Mouse (Mus musculus): ENCODE measurements at regions not wholly inside any gene's neighbourhood (a gene's known extent, or its start where the extent isn't known, plus 50 kb on each side); places are given as distances from the start of the nearest gene placed in this dataset.
A peak's percentile ranks its signal among the peaks of the same experiment; 100 is the strongest.

DNA sequence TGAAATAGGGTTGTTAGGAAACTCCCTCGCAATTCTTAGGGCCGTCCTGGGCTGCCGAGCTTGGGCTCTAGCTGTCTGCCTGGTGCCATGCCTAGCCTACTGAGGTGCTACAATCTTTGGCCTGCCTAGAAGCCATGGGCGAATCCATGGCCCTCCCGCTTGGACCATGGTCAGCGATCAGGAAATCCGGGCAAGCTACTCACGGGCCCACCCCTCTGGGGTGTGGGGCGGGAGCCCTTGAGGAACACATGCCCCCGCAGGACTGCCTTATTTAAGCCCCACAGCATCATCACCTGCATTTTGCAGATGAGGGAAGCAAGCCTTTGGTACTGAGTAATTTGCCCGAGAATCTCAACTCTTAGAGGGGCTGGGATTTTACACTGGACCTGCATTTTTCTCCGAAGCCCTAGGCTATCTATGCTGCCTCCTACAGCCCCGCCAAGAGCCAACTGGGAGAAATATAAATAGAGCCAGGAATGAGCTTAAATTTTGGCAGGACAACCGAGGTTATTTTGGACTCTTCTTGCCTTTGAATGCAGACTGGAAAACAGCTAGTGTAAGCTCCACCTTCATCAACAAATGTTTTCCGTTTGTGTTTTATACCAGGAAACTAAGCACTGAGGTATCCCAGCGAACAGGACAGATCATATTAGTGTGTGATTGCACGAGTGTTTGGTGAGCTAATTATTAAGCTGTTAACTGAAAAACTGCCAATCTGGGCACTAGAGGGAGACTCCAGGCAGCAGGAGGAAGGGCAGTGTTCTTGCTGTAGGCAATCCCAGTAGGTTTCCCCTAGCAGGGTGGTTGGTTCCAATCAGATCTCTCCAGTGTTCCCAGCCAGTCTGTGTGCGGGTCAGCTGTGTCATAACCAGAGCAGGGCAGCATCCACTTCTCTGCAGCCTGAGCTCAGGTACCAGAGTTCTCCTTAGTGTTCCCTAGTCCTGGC, 183.6 kb upstream of the Foxn2 start:
- DNase-seq (ENCODE audit: low read depth, low spot score) = peak; percentile 86

DNA sequence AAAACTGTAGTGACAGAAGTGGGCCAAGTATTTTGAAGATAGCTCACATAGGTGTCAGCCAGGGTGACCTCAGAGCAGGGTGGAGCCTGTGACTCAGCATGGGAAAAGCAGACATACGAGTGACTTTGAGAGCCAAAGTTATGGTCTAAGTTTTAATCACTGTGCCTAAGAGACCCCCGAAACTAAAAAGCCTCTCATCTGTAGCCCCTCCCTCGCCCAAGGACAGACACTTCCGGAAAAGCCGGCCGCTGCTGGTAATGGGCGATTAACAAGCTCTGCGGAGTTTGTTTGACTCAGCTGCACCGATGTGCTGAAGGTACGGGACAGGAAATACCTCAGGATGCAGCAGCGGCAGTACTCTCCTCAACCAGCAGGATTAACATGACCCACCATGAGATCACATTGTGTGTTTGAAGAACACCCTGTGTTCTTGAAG, 182.1 kb upstream of the Foxn2 start:
- DNase-seq (ENCODE audit: low read depth, low spot score) = no peak

DNA sequence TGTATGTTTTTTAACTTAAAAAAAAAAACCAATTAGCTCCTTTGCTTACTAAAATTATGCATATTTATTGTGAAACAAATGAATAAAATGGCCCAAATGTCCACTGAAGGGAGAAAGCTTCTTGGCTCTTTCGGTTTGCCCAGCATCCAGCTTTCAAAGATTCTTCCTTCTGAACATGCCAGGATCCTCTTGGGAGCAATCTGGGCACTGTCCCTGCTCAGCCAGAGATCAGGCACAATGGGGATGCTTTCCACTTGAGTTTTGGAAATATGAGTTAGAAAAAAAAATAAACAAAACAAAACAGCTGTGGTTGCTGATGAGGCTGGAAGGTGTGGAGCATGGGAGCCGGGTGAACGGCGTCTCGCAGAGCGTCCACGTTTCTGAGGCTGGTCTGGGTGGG, 180.3 kb upstream of the Foxn2 start:
- no peak for DNase-seq (ENCODE audit: low read depth, low spot score)

DNA sequence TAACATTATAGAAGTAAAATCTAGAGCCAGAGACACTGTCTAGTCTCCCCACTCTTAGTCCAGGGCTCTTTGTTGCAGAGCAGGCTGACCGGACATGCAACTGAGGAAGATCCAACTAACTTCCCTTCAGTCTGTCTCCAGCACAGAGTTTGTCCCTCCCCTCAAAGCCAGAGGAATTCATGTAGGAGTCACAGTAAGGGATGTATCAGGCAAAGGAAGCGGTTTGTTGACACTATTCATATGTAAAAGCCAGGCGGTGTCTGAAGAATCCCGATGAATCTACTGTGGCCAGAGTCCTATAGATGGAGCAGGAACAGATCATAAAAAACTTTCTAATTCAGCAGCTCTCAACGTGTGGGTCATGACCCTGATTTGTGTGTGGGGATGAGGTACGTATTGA, 179.7 kb upstream of the Foxn2 start:
- DNase-seq (ENCODE audit: low read depth, low spot score) = no peak

DNA sequence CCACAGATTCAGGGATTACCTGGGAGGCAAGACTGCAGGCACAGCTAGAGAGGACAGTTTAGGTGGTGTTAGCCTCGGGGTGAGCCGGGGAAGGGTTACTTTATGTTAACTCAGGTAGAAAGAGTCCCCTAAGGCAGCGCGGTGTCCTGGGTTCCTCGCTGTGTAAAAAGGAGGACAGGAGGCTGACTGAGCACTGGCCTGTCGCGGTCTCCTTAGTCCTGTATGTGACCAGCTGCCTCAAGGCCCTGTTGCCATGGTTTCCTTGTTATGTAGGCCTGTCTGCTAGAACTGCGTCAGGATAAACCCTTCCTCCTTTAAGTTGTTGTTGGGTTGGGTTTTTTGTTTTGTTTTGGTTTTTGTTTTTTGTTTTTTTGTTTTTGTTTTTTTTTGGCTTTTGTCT, 179.0 kb upstream of the Foxn2 start:
- no peak for DNase-seq (ENCODE audit: low read depth, low spot score)

DNA sequence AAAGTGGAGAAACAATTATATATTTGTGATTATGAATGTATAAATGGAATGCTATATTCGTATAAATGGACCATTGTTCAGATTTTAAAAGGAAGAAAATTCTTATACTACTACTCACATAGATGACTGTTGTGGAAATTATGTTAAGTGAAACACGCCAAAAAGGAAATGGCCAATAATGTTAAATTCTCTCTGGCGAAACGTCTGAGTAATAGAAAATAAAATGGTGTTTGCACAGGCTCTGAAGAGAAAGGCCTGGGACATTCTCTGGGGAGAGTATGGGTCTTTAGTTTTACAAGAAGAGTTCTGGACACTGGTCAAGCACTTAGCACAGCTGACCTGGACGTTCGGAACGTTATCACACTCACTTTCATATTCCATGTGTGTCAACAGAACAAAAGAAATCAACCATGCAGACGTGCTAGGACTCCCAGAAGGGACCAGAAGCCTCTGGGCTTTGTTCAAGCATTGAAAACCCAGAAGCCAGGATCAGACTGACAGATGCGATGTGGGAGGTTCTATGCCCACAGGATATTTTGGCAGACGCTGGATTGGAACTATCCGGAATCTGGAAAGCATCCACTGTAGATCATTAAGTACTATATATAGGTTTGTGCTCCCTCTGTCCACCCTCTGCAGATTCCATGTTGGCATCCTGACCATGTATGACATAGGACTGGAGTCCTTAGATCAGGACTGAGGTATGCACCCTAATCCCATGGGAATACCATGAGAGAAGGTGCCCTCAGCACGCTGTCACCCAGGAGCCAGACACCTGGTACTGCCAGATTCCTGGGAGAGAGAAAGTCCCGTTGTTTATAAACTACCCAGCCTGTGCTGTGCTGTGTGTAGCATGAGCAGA, 178.0 kb upstream of the Foxn2 start:
- no peak for DNase-seq (ENCODE audit: low read depth, low spot score)

DNA sequence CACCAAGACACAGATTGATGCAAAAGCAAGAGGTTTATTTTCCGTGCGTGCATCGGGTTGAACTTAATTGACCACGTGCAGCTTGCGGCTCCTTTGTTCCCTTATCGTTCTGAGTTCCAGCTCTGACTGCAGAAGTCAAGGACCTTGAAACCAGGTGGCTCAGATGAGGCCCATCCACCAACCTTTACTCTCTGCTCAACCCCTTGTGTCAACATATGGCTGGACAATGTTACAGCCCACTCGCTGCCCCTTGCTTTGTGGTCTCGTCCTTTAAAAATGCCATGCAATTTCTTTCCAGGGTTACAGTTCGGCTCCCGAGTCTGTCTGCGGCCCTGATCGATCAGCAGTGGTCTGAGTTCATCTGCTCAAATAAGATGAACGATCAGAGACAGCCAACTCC, 175.2 kb upstream of the Foxn2 start:
- DNase-seq (ENCODE audit: low read depth, low spot score) = no peak

DNA sequence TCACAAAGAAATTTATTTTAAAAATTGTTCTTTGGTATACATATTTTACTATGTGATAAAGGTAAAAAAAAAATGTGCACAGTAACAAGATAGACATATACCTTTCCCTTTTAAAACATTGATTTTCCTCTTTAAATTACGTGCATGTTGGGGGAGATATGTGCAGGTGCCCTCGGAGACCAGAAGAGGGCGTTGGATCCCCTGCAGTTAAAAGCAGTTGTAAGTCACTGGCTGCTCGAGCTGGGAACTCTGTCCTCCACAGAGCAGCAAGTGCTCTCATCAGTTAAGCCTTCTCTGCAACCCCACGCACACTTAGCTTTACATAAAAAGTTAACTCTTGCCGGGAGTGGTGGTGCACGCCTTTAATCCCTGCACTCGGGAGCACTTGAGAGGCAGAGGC, 172.3 kb upstream of the Foxn2 start:
- no peak for DNase-seq (ENCODE audit: low read depth, low spot score)

DNA sequence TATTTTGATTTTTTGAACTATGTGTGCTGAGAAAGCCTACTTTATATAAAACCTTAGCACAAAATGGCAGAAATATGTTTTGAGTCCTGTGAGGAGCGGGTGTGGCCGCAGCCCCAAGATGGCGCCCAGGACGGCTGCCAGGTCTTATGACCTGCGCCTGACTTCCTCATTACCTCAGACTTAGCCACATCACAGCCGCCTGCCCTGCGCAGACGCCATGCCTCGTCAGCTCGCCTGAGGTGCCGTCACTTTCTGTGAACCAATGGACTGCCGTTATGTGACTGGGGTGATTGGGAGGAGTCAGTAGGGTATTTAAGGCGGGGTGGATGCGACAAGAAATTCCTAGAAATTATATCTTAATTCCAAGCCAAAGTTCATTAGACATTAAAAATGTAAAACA, 171.7 kb upstream of the Foxn2 start:
- no peak for DNase-seq (ENCODE audit: low read depth, low spot score)

DNA sequence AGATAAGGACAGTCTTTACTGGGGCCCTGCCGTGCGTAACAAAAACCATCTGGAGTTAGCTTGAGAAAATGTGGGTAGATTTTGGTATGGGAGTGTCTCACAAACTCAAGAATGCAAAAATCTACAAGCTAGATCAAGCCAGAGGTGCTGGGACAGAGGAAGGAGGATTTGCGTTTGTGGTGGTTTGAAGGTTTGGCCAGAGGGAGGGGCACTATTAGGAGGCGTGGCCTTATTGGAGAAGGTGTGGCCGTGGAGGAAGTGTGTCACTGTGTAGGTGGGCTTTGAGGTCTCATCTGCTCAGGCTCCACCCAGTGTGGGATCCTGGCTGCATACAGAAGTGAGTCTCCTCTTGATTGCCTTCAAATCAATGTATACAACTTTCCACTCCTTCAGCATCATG, 169.6 kb upstream of the Foxn2 start:
- no peak for DNase-seq (ENCODE audit: low read depth, low spot score)

DNA sequence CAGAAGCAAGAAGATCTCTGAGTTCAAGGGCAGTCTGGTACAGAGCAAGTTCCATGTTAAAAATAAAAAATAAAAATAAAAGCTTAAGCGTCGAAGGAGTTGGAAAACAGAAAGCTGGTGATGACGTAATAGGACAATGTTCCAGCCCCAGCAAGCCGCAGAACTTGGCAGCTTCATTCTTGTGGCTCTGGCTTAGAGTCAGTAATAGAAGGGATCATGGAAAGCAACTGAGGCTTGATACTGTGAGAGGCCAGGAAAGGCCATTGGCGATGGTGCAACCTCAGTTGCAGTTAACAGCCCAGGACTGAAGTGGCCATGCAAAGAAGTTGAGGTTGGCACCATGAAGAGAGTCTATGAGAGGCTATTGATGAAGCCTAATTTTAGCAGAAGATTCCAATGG, 168.3 kb upstream of the Foxn2 start:
- DNase-seq (ENCODE audit: low read depth, low spot score) = no peak

DNA sequence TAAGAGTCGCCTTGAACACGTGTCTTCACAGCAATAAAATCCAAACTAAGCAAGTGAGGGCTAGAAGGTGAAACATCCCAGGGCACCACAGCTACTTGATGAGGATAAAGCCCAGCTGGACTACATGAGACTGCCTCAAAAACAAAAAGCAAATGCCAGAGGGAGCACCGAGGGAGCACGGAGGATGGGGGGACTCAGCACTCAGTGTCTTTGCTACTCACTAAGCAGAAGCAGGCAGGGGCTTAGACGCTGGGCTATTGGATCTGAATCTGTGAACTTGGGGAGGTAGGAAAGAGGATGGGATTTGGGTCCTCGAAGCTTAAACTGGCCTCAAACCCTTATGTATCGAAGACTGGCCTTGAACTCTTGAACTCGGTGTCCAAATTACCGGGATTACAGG, 167.0 kb upstream of the Foxn2 start:
- DNase-seq (ENCODE audit: low read depth, low spot score) = no peak

DNA sequence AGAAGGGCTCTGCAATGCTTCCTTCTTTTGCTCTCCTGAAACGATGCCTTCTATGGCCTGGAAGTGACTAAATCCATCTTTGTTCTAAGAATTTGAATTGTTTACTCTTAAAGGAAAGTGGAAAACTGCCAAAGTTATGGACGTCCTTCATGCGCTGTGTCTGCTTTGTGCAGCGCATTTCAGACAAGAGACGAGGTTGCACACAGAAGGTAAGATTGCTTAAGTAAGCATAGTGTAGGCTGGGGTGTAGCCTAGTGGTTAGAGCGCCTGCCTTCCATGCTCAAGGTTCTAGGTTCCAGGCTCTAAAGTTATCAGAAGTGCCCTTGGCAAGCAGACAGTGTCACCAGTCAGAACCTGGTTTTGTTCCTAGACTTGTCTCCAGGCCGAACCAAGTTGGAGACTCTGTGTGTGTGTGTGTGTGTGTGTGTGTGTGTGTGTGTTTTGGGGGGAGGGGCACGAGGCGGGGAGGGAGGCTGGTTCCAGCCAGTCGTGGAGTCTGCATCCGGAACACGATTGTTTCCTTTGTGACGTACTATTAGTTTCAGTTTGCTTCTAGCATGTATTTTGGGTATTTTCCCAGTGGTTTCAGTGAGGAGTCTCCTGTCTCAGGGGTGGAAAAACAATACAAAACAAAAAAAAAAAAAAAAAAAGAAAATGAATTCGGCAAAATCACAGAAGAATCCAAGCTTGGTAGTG, 166.4 kb upstream of the Foxn2 start:
- peak; percentile 54 for DNase-seq (ENCODE audit: low read depth, low spot score)

DNA sequence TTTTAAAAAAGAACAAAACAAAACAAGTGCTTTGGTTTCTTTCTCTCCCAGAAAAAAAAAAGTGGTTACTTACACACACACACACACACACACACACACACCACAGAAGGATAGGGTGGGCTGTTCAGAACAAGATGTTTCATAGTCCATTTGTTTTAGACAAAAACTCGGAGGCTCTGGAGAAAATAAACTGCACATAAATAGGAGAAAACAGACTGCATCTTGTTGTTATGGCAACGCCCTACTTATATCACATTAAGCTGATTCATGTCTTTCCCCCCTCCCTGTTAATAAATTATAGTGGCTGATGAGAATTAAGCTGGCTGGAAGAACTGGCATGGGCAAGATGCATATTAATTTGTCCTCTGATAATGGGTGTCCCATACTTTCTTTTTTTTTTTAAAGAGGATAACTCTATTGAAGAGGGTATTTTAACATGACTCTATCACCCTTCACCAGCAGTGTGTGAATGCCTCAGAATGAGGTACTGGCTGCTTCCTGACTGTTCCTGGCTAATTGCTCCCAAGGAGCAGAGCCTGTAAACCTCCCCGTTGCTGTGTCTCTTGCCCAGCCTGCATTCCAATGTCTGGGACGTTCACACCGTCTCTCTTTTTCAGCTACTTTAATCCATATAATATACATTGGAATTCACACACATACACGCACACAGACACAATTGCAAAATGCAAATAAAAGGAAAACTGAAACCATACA, 165.6 kb upstream of the Foxn2 start:
- DNase-seq (ENCODE audit: low read depth, low spot score) = no peak

DNA sequence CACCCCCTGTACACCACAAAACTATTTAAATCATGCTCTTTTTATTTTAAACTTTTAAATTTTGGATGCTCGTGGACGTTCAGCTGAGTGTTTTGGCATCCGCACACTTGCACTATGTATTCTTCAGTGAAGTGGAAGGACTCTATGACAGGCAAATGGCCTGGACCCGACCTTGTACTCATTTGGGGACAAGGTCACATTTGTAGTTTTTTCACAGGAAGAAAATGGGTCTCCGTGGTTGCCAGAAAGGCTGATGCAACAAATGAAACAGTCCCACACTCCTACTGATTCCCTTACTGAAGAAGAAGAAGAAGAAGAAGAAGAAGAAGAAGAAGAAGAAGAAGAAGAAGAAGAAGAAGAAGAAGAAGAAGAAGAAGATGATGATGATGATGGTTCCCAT, 160.9 kb upstream of the Foxn2 start:
- no peak for DNase-seq (ENCODE audit: low read depth, low spot score)

DNA sequence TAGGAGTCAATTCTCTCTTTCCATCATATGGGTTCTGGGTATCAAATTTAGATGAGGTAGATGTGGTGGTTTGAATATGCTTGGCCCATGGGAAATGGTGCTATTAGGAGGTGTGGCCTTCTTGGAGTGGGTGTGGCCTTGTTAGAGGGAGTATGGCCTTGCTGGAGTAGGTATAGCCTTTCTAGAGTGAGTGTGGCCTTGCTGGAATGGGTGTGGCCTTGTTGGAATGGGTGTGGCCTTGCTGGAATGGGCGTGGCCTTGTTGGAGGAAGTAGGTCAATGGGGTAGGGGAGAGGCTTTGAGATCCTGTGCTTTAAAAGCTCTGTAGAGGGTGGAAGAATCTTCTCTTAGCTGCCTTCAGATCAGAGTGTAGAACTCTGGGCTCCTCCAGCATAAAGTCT, 157.8 kb upstream of the Foxn2 start:
- no peak for DNase-seq (ENCODE audit: low read depth, low spot score)

DNA sequence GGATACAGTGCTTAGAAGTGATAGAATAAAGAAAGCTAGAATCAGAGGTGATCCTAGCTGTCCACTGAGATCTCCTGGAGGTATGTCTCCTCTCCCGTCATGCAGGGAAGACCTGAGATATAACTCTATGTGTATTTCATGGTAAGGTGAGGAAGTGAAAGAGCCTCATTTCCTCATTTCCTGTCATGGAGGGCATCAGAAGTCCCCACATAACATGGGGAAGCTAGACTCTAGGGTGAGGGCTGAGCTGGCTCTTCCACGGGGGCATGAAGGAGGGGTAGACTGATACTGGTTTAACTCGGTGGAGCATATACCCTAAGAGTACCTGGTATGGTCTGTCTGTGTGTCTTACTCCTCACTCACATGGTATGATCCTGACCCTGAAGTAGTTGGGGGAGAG, 156.0 kb upstream of the Foxn2 start:
- DNase-seq (ENCODE audit: low read depth, low spot score) = no peak

DNA sequence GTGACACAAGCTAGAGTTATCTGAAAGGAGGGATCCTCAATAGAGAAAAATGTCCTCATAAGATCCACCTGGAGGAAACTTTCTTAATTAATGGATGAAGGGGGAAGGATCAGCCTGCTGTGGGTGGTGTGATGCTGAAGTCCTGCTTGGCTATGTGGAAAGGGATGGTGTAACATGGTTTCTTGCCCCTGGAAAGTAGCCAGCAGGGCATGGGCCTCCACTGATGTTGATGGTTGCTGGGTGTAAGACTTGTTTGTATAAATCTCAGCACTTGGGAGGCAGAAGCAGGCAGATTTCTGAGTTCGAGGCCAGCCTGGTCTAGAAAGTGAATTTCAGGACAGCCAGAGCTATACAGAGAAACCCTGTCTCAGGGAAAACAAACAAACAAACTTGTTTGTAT, 152.7 kb upstream of the Foxn2 start:
- DNase-seq (ENCODE audit: low read depth, low spot score) = no peak

DNA sequence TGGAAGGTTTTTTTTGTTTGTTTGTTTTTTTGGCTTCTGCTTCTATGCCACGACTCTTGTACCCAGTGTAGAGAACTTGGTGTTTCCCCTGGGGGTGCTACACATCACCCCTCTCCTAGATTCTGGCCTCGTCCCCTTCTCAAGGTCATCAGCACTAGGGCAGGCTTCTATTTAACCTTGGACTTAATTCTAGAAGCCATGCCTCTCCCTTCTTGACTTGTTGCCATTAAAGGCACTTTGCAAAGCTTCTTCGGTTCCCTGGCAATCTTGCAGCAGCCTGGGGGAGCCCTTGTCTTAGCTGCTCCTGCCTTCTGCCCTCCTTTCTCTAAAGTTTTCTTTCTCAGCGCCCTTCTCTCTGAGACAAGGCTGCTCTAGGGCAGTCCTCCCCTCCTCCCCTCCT, 143.0 kb upstream of the Foxn2 start:
- peak; percentile 54 for DNase-seq (ENCODE audit: low read depth, low spot score)

DNA sequence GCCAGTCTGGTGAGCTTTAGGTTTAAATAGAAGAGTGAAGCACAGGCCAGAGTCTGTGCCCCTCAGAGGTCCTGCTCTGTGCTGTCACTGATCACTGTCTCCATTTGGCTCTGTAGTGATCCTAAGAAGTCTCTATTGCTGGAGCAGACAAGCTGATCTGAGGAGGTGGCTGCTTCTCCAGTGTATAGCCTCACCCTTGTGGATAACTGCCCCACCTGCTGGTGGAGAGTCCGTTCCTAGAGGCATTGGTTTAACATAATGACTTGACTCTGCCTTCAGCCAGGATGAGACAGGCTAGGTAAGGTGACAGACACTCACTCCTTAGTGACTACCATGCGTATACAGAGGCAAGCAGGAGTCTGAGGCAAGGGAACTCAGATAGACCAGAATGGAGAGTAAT, 136.5 kb upstream of the Foxn2 start:
- DNase-seq (ENCODE audit: low read depth, low spot score) = peak; percentile 41

DNA sequence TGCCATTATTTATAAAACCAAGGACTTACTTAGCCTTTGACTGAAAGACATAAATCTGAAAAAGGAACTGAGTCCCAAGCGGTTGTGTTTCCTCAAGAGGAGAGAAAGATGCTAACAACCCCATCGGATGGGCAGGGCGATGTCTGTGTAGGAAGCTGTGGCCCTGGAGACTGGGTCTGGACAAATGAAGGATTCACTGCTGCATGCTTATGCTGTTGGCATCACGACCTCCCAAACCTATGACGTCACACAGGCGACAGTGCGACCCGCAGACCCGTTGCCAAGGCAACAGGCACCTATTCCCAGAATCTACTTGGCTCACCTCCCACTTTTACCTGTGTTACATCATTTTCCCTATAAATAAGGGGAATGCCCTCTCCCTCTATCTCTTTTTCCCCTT, 135.3 kb upstream of the Foxn2 start:
- no peak for DNase-seq (ENCODE audit: low read depth, low spot score)

DNA sequence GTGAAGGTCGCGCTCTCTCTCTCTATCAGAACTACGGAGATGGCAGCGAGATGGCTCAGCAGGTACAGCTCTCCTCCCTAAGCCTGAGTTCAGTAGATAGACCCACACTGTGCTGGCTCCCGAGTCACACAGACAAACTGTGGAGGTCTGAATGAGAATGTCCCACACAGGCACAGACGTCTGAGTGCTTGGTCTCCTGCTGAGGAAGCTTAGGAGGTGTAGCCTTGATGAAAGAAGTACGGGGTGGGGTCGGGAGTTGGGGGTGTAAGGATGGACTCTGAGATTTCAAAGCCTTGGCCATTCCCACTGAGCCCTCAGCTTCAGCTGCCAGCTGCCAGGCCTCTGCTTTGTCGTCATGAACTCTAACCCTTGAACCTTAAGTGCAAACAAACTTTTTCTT, 134.2 kb upstream of the Foxn2 start:
- DNase-seq (ENCODE audit: low read depth, low spot score) = no peak

Data from skeletal muscle tissue, adult 2 months (tissue).